Mouse (Mus musculus) forebrain, postnatal 0 days (tissue): ENCODE results near the gene Fgb. TPM values are rescaled to one million over a fixed set of nuclear protein-coding genes. Genes with fewer than 3 reads are reported as not detected.

Source experiments
- ATAC-seq: fragments of 200-750 bp; cut with Nextera tagmentation; 2 replicates; pipeline ENCODE4 v1.8.0; 2017; ENCODE audit warnings: mild to moderate bottlenecking, moderate library complexity
- DNase-seq: peaks from one replicate; pipeline ENCODE4 v3.0.0-alpha.2; 2015
- H3K27ac ChIP-seq: fragments of 300-500 bp; sonication (generic); 2 replicates; pipeline ENCODE4 v1.5.1; 2014; ENCODE audit warnings: low read depth, mild to moderate bottlenecking, antibody characterized with exemption, low read length, moderate library complexity, mixed read lengths
- H3K27me3 ChIP-seq: fragments of 300-500 bp; sonication (generic); 2 replicates; pipeline ENCODE4 v1.6.1; 2014; ENCODE audit warnings: mild to moderate bottlenecking, low read length, mixed read lengths; ENCODE audit not compliant: insufficient read depth
- H3K36me3 ChIP-seq: fragments of 300-500 bp; sonication (generic); 2 replicates; pipeline ENCODE4 v1.6.1; 2014; ENCODE audit warnings: mild to moderate bottlenecking, moderate library complexity; ENCODE audit not compliant: insufficient read depth
- H3K4me1 ChIP-seq: fragments of 300-500 bp; sonication (generic); 2 replicates; pipeline ENCODE4 v1.6.1; 2014; ENCODE audit warnings: antibody characterized with exemption; ENCODE audit not compliant: insufficient read depth
- H3K4me2 ChIP-seq: fragments of 300-500 bp; sonication (generic); 2 replicates; pipeline ENCODE4 v1.6.1; 2014; ENCODE audit warnings: low read depth, mild to moderate bottlenecking, moderate library complexity
- H3K4me3 ChIP-seq: fragments of 300-500 bp; sonication (generic); 2 replicates; pipeline ENCODE4 v1.5.1; 2014; ENCODE audit warnings: low read depth, low read length, mixed read lengths
- H3K9ac ChIP-seq: fragments of 300-500 bp; sonication (generic); 2 replicates; pipeline ENCODE4 v1.6.1; 2014; ENCODE audit warnings: mild to moderate bottlenecking
- H3K9me3 ChIP-seq: fragments of 300-500 bp; sonication (generic); 2 replicates; pipeline ENCODE4 v1.6.1; 2016; ENCODE audit warnings: low read length
- CTCF ChIP-seq: sonication (generic); IDR thresholded peaks from 2 replicates; pipeline ENCODE4 v1.5.1; 2016; ENCODE audit warnings: antibody characterized with exemption, control low read depth, low read depth
- WGBS: fragments of 180-500 bp; shearing (Covaris S2); extraction: QIAGEN DNeasy Blood & Tissue Kit; methylation state at CpG from one replicate; pipeline ENCODE4 v1.1.7; 2014; 5-methylcytosine and 5-hydroxymethylcytosine counted together
- polyA plus RNA-seq: library from polyadenylated mRNA; unstranded; fragments of >200 nt; fragmentation: Nextera tagmentation; extraction: Ambion mirVana; gene quantifications from 2 replicates; pipeline ENCODE4 v1.2.1, GENCODE M21; 2015
- total RNA-seq: library from RNA; depleted of rRNA; stranded (reverse); fragments of >200 nt; gene quantifications from 2 replicates; pipeline ENCODE4 v1.2.3, GENCODE M21; 2014

The Fgb gene
- total and polyA plus RNA-seq, 2 experiments from 2014 or later = not detected

- no peak overlapping the region for H3K9ac ChIP-seq
- TF ChIP-seq CTCF = no peak
- H3K36me3 ChIP-seq = no peaks in the 10 kb centered on the region
- no peak for DNase-seq
- WGBS = 39% methylated on average over 13 of the region's 13 CpGs
- 0 out of 2 replicates have a peak, but pooled peaks have one; percentile 29 for ATAC-seq
- no peaks in the 10 kb centered on the region for H3K9me3 ChIP-seq
- no peaks in the 10 kb centered on the region for H3K4me1 ChIP-seq
- H3K27ac ChIP-seq = no peak overlapping the region
- H3K4me3 ChIP-seq = peak overlapping the region; percentile 4; the same call in 1 of the 2 replicates
- no peaks in the 10 kb centered on the region for H3K27me3 ChIP-seq
- peak overlapping the region; percentile 18 for H3K4me2 ChIP-seq
These were observed 16.8 kb downstream of the Fgb start for GRCm38 (mm10) chr3:83032746-83033308.

- no peaks in the 10 kb centered on the region for H3K9me3 ChIP-seq
- H3K27ac ChIP-seq = no peak overlapping the region
- H3K27me3 ChIP-seq = no peaks in the 10 kb centered on the region
- no peak overlapping the region for H3K9ac ChIP-seq
- H3K36me3 ChIP-seq = no peaks in the 10 kb centered on the region
- DNase-seq (no peak), ATAC-seq (no peak)
- H3K4me1 ChIP-seq = no peaks in the 10 kb centered on the region
- WGBS = 82% methylated on average over 4 of the region's 4 CpGs
- no peak for TF ChIP-seq CTCF
- no peak overlapping the region for H3K4me3 ChIP-seq
- no peak overlapping the region for H3K4me2 ChIP-seq
These were observed 19.3 kb downstream of the Fgb start for GRCm38 (mm10) chr3:83030331-83030730.

- WGBS = 47% methylated on average over 9 of the region's 9 CpGs
- TF ChIP-seq CTCF = no peak
- no peak overlapping the region for H3K9ac ChIP-seq
- no peak overlapping the region for H3K4me3 ChIP-seq
- no peaks in the 10 kb centered on the region for H3K9me3 ChIP-seq
- no peaks in the 10 kb centered on the region for H3K36me3 ChIP-seq
- no peak overlapping the region for H3K4me2 ChIP-seq
- H3K4me1 ChIP-seq = no peaks in the 10 kb centered on the region
- no peaks in the 10 kb centered on the region for H3K27me3 ChIP-seq
- DNase-seq (peak; percentile 39), ATAC-seq (peak; percentile 72; the same call in 1 of the 2 replicates)
- H3K27ac ChIP-seq = no peak overlapping the region
These were observed 22.0 kb downstream of the Fgb start for GRCm38 (mm10) chr3:83027546-83028251.

- 80% methylated on average over 9 of the region's 9 CpGs for WGBS
- Histone ChIP-seq H3K27ac (no peak within 1 kb of the TSS), H3K4me1 (no peaks in the 10 kb centered on the region), H3K4me3 (no peak within 1 kb of the TSS), H3K9ac (no peak within 1 kb of the TSS), H3K9me3 (no peaks in the 10 kb centered on the region), H3K4me2 (no peak within 1 kb of the TSS), H3K36me3 (no peaks in the 10 kb centered on the region), H3K27me3 (no peaks in the 10 kb centered on the region)
- DNase-seq (no peak), ATAC-seq (no peak)
- TF ChIP-seq CTCF = no peak
These were observed 24.0 kb downstream of the Fgb start, which contains the start of gene Fga for GRCm38 (mm10) chr3:83025475-83026301. Gene Fga (plus strand): TSS chr3:83026076.

- Histone ChIP-seq H3K9ac (no peak overlapping the region), H3K36me3 (no peaks in the 10 kb centered on the region), H3K4me2 (no peak overlapping the region), H3K9me3 (no peaks in the 10 kb centered on the region), H3K27ac (no peak overlapping the region), H3K4me1 (no peaks in the 10 kb centered on the region), H3K4me3 (no peak overlapping the region), H3K27me3 (no peaks in the 10 kb centered on the region)
- ATAC-seq (no peak), DNase-seq (no peak)
- TF ChIP-seq CTCF = no peak
- 59% methylated on average over 6 of the region's 6 CpGs for WGBS
These were observed 24.6 kb downstream of the Fgb start for GRCm38 (mm10) chr3:83025036-83025435.

GRCm38 (mm10) chr3:83021176-83021575, 28.5 kb downstream of the Fgb start:
- DNase-seq (no peak), ATAC-seq (no peak)
- Histone ChIP-seq H3K9ac (no peak overlapping the region), H3K27ac (no peak overlapping the region), H3K4me3 (no peak overlapping the region), H3K9me3 (no peaks in the 10 kb centered on the region), H3K36me3 (no peaks in the 10 kb centered on the region), H3K27me3 (no peaks in the 10 kb centered on the region), H3K4me2 (no peak overlapping the region), H3K4me1 (no peaks in the 10 kb centered on the region)
- TF ChIP-seq CTCF = no peak
- 90% methylated on average over 5 of the region's 5 CpGs for WGBS

GRCm38 (mm10) chr3:83020387-83020786, 29.3 kb downstream of the Fgb start:
- H3K9me3 ChIP-seq = no peaks in the 10 kb centered on the region
- no peak for TF ChIP-seq CTCF
- no peaks in the 10 kb centered on the region for H3K36me3 ChIP-seq
- WGBS = 92% methylated on average over 2 of the region's 2 CpGs
- no peaks in the 10 kb centered on the region for H3K4me1 ChIP-seq
- no peak overlapping the region for H3K9ac ChIP-seq
- no peak overlapping the region for H3K4me2 ChIP-seq
- no peak for ATAC-seq
- no peak overlapping the region for H3K4me3 ChIP-seq
- no peak overlapping the region for H3K27ac ChIP-seq
- no peak for DNase-seq
- no peaks in the 10 kb centered on the region for H3K27me3 ChIP-seq
